Mouse (Mus musculus): ENCODE data around the gene Optc.
A peak's percentile ranks its signal among the peaks of the same experiment; 100 is the strongest.

Gene Optc

GRCm38 (mm10) chr1:133917456-133918087 is 9.8 kb upstream of the Optc start:
- no peak for DNase-seq

- no peak for DNase-seq
Observed at GRCm38 (mm10) chr1:133915723-133916355, 8.0 kb upstream of the Optc start.

- no peak for DNase-seq
Observed at GRCm38 (mm10) chr1:133915115-133915514, 7.3 kb upstream of the Optc start.

- DNase-seq, result no peak
Observed at GRCm38 (mm10) chr1:133913018-133913417, 5.2 kb upstream of the Optc start.

- DNase-seq, result peak; percentile 80
Observed at GRCm38 (mm10) chr1:133911456-133911855, 3.7 kb upstream of the Optc start.

- DNase-seq, result no peak
Observed at GRCm38 (mm10) chr1:133911008-133911407, 3.2 kb upstream of the Optc start.

- DNase-seq, result no peak
Observed at GRCm38 (mm10) chr1:133910108-133910507, 2.3 kb upstream of the Optc start.

GRCm38 (mm10) chr1:133908659-133909575 is 1.1 kb upstream of the Optc start:
- peak; percentile 73 for DNase-seq

GRCm38 (mm10) chr1:133906420-133906819 is 1.4 kb downstream of the Optc start:
- no peak for DNase-seq

GRCm38 (mm10) chr1:133900825-133901224 is 7.0 kb downstream of the Optc start:
- DNase-seq, result peak; percentile 83

- DNase-seq, result no peak
Observed at GRCm38 (mm10) chr1:133899043-133899542, 8.7 kb downstream of the Optc start.

- DNase-seq, result no peak
Observed at GRCm38 (mm10) chr1:133897293-133897692, 10.5 kb downstream of the Optc start.

GRCm38 (mm10) chr1:133891489-133891888 is 16.3 kb downstream of the Optc start:
- DNase-seq, result no peak

GRCm38 (mm10) chr1:133889949-133890598 is 17.7 kb downstream of the Optc start:
- DNase-seq, result no peak

- no peak for DNase-seq
Observed at GRCm38 (mm10) chr1:133887538-133888250, 20.1 kb downstream of the Optc start.

- DNase-seq, result peak; percentile 80
Observed at GRCm38 (mm10) chr1:133887044-133887443, 20.8 kb downstream of the Optc start.

GRCm38 (mm10) chr1:133886431-133886830 is 21.4 kb downstream of the Optc start:
- peak; percentile 43 for DNase-seq

- no peak for DNase-seq
Observed at GRCm38 (mm10) chr1:133885811-133886210, 22.0 kb downstream of the Optc start.

- DNase-seq, result no peak
Observed at GRCm38 (mm10) chr1:133884746-133885145, 23.1 kb downstream of the Optc start.

GRCm38 (mm10) chr1:133884090-133884489 is 23.7 kb downstream of the Optc start:
- DNase-seq, result no peak

GRCm38 (mm10) chr1:133882283-133883217 is 25.2 kb downstream of the Optc start:
- peak; percentile 58 for DNase-seq

All from cerebellum, adult 9-10 months (tissue).